Mouse (Mus musculus) midbrain, embryonic 16.5 days (tissue): ENCODE measurements at regions not wholly inside any gene's neighbourhood (a gene's known extent, or its start where the extent isn't known, plus 50 kb on each side); places are given as distances from the start of the nearest gene placed in this dataset.

Source experiments
- ATAC-seq: fragments of 200-750 bp; cut with Nextera tagmentation; 2 replicates; pipeline ENCODE4 v1.8.0; 2017; ENCODE audit warnings: moderate TSS enrichment
- H3K27ac ChIP-seq: fragments of 300-500 bp; sonication (generic); 2 replicates; pipeline ENCODE4 v1.5.1; 2014; ENCODE audit warnings: mild to moderate bottlenecking, low read length, mixed read lengths
- H3K27me3 ChIP-seq: fragments of 300-500 bp; sonication (generic); 2 replicates; pipeline ENCODE4 v1.6.1; 2014; ENCODE audit warnings: low read depth, low read length, mixed read lengths; ENCODE audit not compliant: control insufficient read depth, insufficient read depth
- H3K36me3 ChIP-seq: fragments of 300-500 bp; sonication (generic); 2 replicates; pipeline ENCODE4 v1.6.1; 2014; ENCODE audit warnings: mild to moderate bottlenecking, low read length, moderate library complexity, mixed read lengths; ENCODE audit not compliant: control insufficient read depth, insufficient read depth
- H3K4me1 ChIP-seq: fragments of 300-500 bp; sonication (generic); 2 replicates; pipeline ENCODE4 v1.6.1; 2014; ENCODE audit warnings: mild to moderate bottlenecking, low read length, mixed read lengths; ENCODE audit not compliant: control insufficient read depth, insufficient read depth
- H3K4me2 ChIP-seq: fragments of 300-500 bp; sonication (generic); 2 replicates; pipeline ENCODE4 v1.6.1; 2014; ENCODE audit warnings: mild to moderate bottlenecking, low read length, mixed read lengths
- H3K4me3 ChIP-seq: fragments of 300-500 bp; sonication (generic); 2 replicates; pipeline ENCODE4 v1.5.1; 2014; ENCODE audit warnings: low read depth, mild to moderate bottlenecking, low read length, moderate library complexity, mixed read lengths
- H3K9ac ChIP-seq: fragments of 300-500 bp; sonication (generic); 2 replicates; pipeline ENCODE4 v1.6.1; 2014; ENCODE audit warnings: low read depth, low read length, mixed read lengths
- H3K9me3 ChIP-seq: fragments of 300-500 bp; sonication (generic); replicated peaks from 2 replicates; pipeline ENCODE4 v1.6.1; 2014; ENCODE audit warnings: mild to moderate bottlenecking, low read length, mixed read lengths; ENCODE audit not compliant: control insufficient read depth, poor library complexity, severe bottlenecking
- WGBS: fragments of 180-500 bp; shearing (Covaris S2); extraction: QIAGEN DNeasy Blood & Tissue Kit; methylation state at CpG from one replicate; pipeline ENCODE4 v1.1.7; 2014; 5-methylcytosine and 5-hydroxymethylcytosine counted together

- no peak overlapping the region for H3K4me3 ChIP-seq
- no peaks in the 10 kb centered on the region for H3K36me3 ChIP-seq
- no peak overlapping the region for H3K4me2 ChIP-seq
- 54% methylated on average over 4 of the region's 4 CpGs for WGBS
- no peak overlapping the region for H3K27ac ChIP-seq
- H3K9me3 ChIP-seq = no peaks in the 10 kb centered on the region
- no peak for ATAC-seq
- H3K4me1 ChIP-seq = no peaks in the 10 kb centered on the region
- no peak overlapping the region for H3K9ac ChIP-seq
- no peaks in the 10 kb centered on the region for H3K27me3 ChIP-seq
These were observed 73.5 kb downstream of the Tmem114 start for GRCm38 (mm10) chr16:8351424-8351823.

- Histone ChIP-seq H3K4me2 (no peak overlapping the region), H3K36me3 (no peaks in the 10 kb centered on the region), H3K4me1 (no peaks in the 10 kb centered on the region), H3K9ac (no peak overlapping the region), H3K9me3 (no peaks in the 10 kb centered on the region), H3K27me3 (no peaks in the 10 kb centered on the region), H3K4me3 (no peak overlapping the region), H3K27ac (no peak overlapping the region)
- 83% methylated on average over 3 of the region's 3 CpGs for WGBS
- no peak for ATAC-seq
These were observed 75.8 kb downstream of the Tmem114 start for GRCm38 (mm10) chr16:8349148-8349547.

GRCm38 (mm10) chr16:8348645-8349044 lies 76.3 kb downstream of the Tmem114 start:
- Histone ChIP-seq H3K27ac (no peak overlapping the region), H3K9ac (no peak overlapping the region), H3K36me3 (no peaks in the 10 kb centered on the region), H3K9me3 (no peaks in the 10 kb centered on the region), H3K27me3 (no peaks in the 10 kb centered on the region), H3K4me3 (no peak overlapping the region), H3K4me1 (no peaks in the 10 kb centered on the region), H3K4me2 (no peak overlapping the region)
- no peak for ATAC-seq
- WGBS = 60% methylated on average over 5 of the region's 5 CpGs

GRCm38 (mm10) chr16:8345216-8345615 lies 79.7 kb downstream of the Tmem114 start:
- WGBS = 85% methylated on average over 7 of the region's 7 CpGs
- H3K4me1 ChIP-seq = no peaks in the 10 kb centered on the region
- H3K9ac ChIP-seq = no peak overlapping the region
- H3K36me3 ChIP-seq = no peaks in the 10 kb centered on the region
- H3K4me3 ChIP-seq = no peak overlapping the region
- ATAC-seq = no peak
- no peak overlapping the region for H3K27ac ChIP-seq
- H3K9me3 ChIP-seq = no peaks in the 10 kb centered on the region
- no peaks in the 10 kb centered on the region for H3K27me3 ChIP-seq
- no peak overlapping the region for H3K4me2 ChIP-seq

- Histone ChIP-seq H3K27ac (no peak overlapping the region), H3K4me1 (peaks cover 6% of the 10 kb centered on the region), H3K36me3 (no peaks in the 10 kb centered on the region), H3K4me3 (no peak overlapping the region), H3K4me2 (0 out of 2 replicates have a peak overlapping the region, but pooled peaks have one; percentile 0), H3K27me3 (no peaks in the 10 kb centered on the region), H3K9me3 (no peaks in the 10 kb centered on the region), H3K9ac (no peak overlapping the region; the same call in 1 of the 2 replicates)
- 13% methylated on average over 8 of the region's 8 CpGs for WGBS
- ATAC-seq = peak; percentile 87
These were observed 91.7 kb downstream of the Tmem114 start for GRCm38 (mm10) chr16:8333081-8333710.

- Histone ChIP-seq H3K27me3 (no peaks in the 10 kb centered on the region), H3K4me2 (no peak overlapping the region), H3K4me1 (0 out of 2 replicates have a peak, but pooled peaks cover 2% of the 10 kb centered on the region), H3K9ac (no peak overlapping the region), H3K36me3 (no peaks in the 10 kb centered on the region), H3K27ac (no peak overlapping the region), H3K9me3 (0 out of 2 replicates have a peak, but pooled peaks cover 1% of the 10 kb centered on the region), H3K4me3 (no peak overlapping the region)
- 59% methylated on average over 7 of the region's 7 CpGs for WGBS
- ATAC-seq = no peak
These were observed 112.9 kb downstream of the Tmem114 start for GRCm38 (mm10) chr16:8311996-8312395.

- Histone ChIP-seq H3K27me3 (no peaks in the 10 kb centered on the region), H3K9me3 (no peaks in the 10 kb centered on the region), H3K4me2 (no peak overlapping the region), H3K36me3 (no peaks in the 10 kb centered on the region), H3K4me1 (0 out of 2 replicates have a peak, but pooled peaks cover 2% of the 10 kb centered on the region), H3K9ac (no peak overlapping the region), H3K4me3 (no peak overlapping the region), H3K27ac (no peak overlapping the region)
- WGBS = 81% methylated on average over 8 of the region's 8 CpGs
- ATAC-seq = no peak
These were observed 118.5 kb downstream of the Tmem114 start for GRCm38 (mm10) chr16:8306389-8306788.
